Mouse (Mus musculus) frontal cortex, postnatal 25 days (tissue): ENCODE measurements at regions not wholly inside any gene's neighbourhood (a gene's known extent, or its start where the extent isn't known, plus 50 kb on each side); places are given as distances from the start of the nearest gene placed in this dataset.
"Not testable (repeated sequence)": the region's sequence is repeated elsewhere in the genome, so short reads cannot be mapped to it uniquely, and the experiment has no call there.

Experiments used
- DNase-seq, 2 experiments: peaks; one replicate each; pipeline ENCODE4 v3.0.0; 2022; ENCODE audit warnings: low spot score in 2 of 2

- no peak for DNase-seq
Observed at GRCm38 (mm10) chr5:132959901-132960300, 416.8 kb upstream of the Auts2 start.

- DNase-seq: no peak
Observed at GRCm38 (mm10) chr5:132956184-132956583, 413.0 kb upstream of the Auts2 start.

- no peak for DNase-seq
Observed at GRCm38 (mm10) chr5:132955051-132955450, 411.9 kb upstream of the Auts2 start.

- no peak for DNase-seq
Observed at GRCm38 (mm10) chr5:132933439-132933980, 390.4 kb upstream of the Auts2 start.

GRCm38 (mm10) chr5:132929955-132930354 is 386.8 kb upstream of the Auts2 start:
- not testable (repeated sequence) for DNase-seq

GRCm38 (mm10) chr5:132923365-132923764 is 380.2 kb upstream of the Auts2 start:
- no peak for DNase-seq

GRCm38 (mm10) chr5:132909056-132909455 is 365.9 kb upstream of the Auts2 start:
- no peak for DNase-seq

GRCm38 (mm10) chr5:132908220-132908619 is 365.1 kb upstream of the Auts2 start:
- no peak for DNase-seq

GRCm38 (mm10) chr5:132892591-132892990 is 349.4 kb upstream of the Auts2 start:
- peak; percentile 50 to 67 for DNase-seq

GRCm38 (mm10) chr5:132884130-132884529 is 341.0 kb upstream of the Auts2 start:
- DNase-seq: no peak

- no peak for DNase-seq
Observed at GRCm38 (mm10) chr5:132882291-132882690, 339.1 kb upstream of the Auts2 start.

GRCm38 (mm10) chr5:132881170-132881569 is 338.0 kb upstream of the Auts2 start:
- DNase-seq: no peak

- no peak for DNase-seq
Observed at GRCm38 (mm10) chr5:132876336-132876840, 333.2 kb upstream of the Auts2 start.

GRCm38 (mm10) chr5:132858846-132859510 is 315.8 kb upstream of the Auts2 start:
- no peak for DNase-seq

- DNase-seq: no peak
Observed at GRCm38 (mm10) chr5:132855619-132856510, 312.7 kb upstream of the Auts2 start.

GRCm38 (mm10) chr5:132850770-132851169 is 307.6 kb upstream of the Auts2 start:
- no peak for DNase-seq

- no peak for DNase-seq
Observed at GRCm38 (mm10) chr5:132848086-132848485, 304.9 kb upstream of the Auts2 start.

GRCm38 (mm10) chr5:132843284-132843683 is 300.1 kb upstream of the Auts2 start:
- DNase-seq: no peak

GRCm38 (mm10) chr5:132841794-132842193 is 298.6 kb upstream of the Auts2 start:
- no peak for DNase-seq

- no peak for DNase-seq
Observed at GRCm38 (mm10) chr5:132837420-132837819, 294.3 kb upstream of the Auts2 start.

- DNase-seq: no peak
Observed at GRCm38 (mm10) chr5:132828993-132829392, 285.8 kb upstream of the Auts2 start.

GRCm38 (mm10) chr5:132827555-132828333 is 284.6 kb upstream of the Auts2 start:
- DNase-seq: no peak
